Mouse (Mus musculus) limb, embryonic 10.5 days (tissue): ENCODE results near the gene Slc41a1. TPM values are rescaled to one million over a fixed set of nuclear protein-coding genes. Genes with fewer than 3 reads are reported as not detected.

ENCODE experiments used
- DNase-seq: peaks from one replicate; pipeline ENCODE4 v3.0.0-alpha.2; 2017; ENCODE audit warnings: low spot score
- H3K27ac ChIP-seq: fragments of 300-500 bp; sonication (generic); 2 replicates; pipeline ENCODE4 v1.5.1; 2016; ENCODE audit warnings: mild to moderate bottlenecking
- H3K27me3 ChIP-seq: fragments of 300-500 bp; sonication (generic); 2 replicates; pipeline ENCODE4 v1.6.1; 2016; ENCODE audit warnings: low read depth, mild to moderate bottlenecking; ENCODE audit not compliant: poor library complexity, severe bottlenecking
- H3K36me3 ChIP-seq: fragments of 300-500 bp; sonication (generic); 2 replicates; pipeline ENCODE4 v1.6.1; 2016; ENCODE audit warnings: mild to moderate bottlenecking, moderate library complexity
- H3K4me1 ChIP-seq: fragments of 300-500 bp; sonication (generic); 2 replicates; pipeline ENCODE4 v1.6.1; 2016
- H3K4me3 ChIP-seq: fragments of 300-500 bp; sonication (generic); 2 replicates; pipeline ENCODE4 v1.5.1; 2016; ENCODE audit warnings: mild to moderate bottlenecking, moderate library complexity
- H3K9me3 ChIP-seq: fragments of 300-500 bp; sonication (generic); replicated peaks from 2 replicates; pipeline ENCODE4 v1.6.1; 2016; ENCODE audit warnings: mild to moderate bottlenecking
- WGBS: fragments of 180-500 bp; shearing (Covaris S2); methylation state at CpG from one replicate; pipeline ENCODE4 v1.1.7; 2016; 5-methylcytosine and 5-hydroxymethylcytosine counted together
- polyA plus RNA-seq: library from polyadenylated mRNA; unstranded; fragments of >200 nt; fragmentation: Nextera tagmentation; extraction: Ambion mirVana; gene quantifications from 2 replicates; pipeline ENCODE4 v1.2.1, GENCODE M21; 2016

The Slc41a1 gene
- 11.1 and 13.0 TPM in 2 replicates for polyA plus RNA-seq

DNA sequence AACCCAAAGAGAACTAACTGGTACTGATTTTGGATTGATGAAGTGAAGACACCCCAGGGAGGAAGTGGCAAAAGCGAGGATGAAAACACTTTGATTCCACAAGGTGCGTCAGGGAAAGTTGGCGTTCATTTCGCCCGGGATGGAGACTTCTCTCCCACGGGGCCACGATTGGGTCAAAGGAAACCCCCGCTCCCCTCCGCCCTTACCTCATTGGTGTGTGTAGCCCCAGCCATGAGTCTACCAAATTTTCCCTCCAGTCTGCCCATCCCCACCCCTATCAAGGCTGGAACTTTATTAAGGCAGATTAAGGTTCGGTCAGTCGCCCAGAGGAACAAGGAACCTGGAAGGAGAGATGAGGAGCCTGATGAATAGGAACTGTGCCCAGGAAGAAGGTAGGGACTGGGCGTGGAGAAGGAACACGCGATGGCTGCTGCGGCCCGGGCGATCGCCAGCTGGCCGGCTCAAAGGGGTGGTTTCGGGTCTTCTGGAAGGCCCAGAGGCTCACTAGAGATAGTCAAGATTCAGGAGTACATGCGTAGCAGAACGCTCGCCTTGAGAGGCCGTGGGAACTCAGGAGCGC, at the start of gene Slc41a1:
Gene Slc41a1, plus strand, starts transcription at position 287 of the 580 bp plus-strand sequence.
- DNase-seq, result no peak
- H3K4me1 ChIP-seq, result peaks cover 51% of the 10 kb centered on the region
- no peaks in the 10 kb centered on the region for H3K27me3 ChIP-seq
- no peaks in the 10 kb centered on the region for H3K9me3 ChIP-seq
- H3K27ac ChIP-seq, result peak within 1 kb of the TSS; percentile 95
- H3K36me3 ChIP-seq, result peaks cover 24% of the 10 kb centered on the region
- peak within 1 kb of the TSS; percentile 92 for H3K4me3 ChIP-seq
- 2% methylated on average over 25 of the region's 25 CpGs for WGBS

- Histone ChIP-seq H3K36me3 (no peaks in the 10 kb centered on the region), H3K27ac (no peak overlapping the region), H3K4me1 (peaks cover 20% of the 10 kb centered on the region), H3K4me3 (no peak overlapping the region), H3K9me3 (no peaks in the 10 kb centered on the region), H3K27me3 (no peaks in the 10 kb centered on the region)
- no peak for DNase-seq
- WGBS, result 27% methylated on average over 3 of the region's 3 CpGs
Measured at GRCm38 (mm10) chr1:131794591-131794990, 32.7 kb upstream of the Slc41a1 start.

GRCm38 (mm10) chr1:131795171-131795570, 32.1 kb upstream of the Slc41a1 start:
- Histone ChIP-seq H3K27me3 (no peaks in the 10 kb centered on the region), H3K4me1 (peaks cover 25% of the 10 kb centered on the region), H3K27ac (no peak overlapping the region), H3K9me3 (no peaks in the 10 kb centered on the region), H3K4me3 (no peak overlapping the region), H3K36me3 (no peaks in the 10 kb centered on the region)
- no peak for DNase-seq
- WGBS, result 80% methylated on average over 3 of the region's 3 CpGs

GRCm38 (mm10) chr1:131797202-131797909, 29.9 kb upstream of the Slc41a1 start, which contains the start of gene Pm20d1:
Pm20d1 (plus strand) TSS chr1:131797381.
- H3K27ac ChIP-seq, result peak within 1 kb of the TSS; percentile 81
- peak; percentile 62 for DNase-seq
- WGBS, result 7% methylated on average over 26 of the region's 26 CpGs

DNA sequence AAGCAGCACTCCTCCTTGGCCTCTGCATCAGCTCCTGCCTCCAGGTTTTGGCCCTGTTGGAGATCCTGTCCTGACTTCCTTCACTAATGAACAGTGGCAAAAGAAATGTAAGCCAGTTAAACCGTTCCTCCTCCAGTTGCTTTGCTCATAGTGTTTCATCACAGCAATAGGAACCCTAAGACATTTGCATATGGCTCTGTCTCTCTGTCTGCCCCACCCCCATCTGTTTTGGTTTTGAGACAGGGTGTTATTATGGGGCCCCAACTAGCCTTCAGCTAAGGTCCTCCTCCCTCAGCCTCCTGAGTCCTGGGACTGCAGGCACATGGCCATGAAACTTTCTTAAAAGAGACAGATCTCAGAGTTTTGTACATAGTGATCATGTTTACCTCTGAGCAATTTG, 27.3 kb upstream of the Slc41a1 start:
- H3K27me3 ChIP-seq, result no peaks in the 10 kb centered on the region
- 41% methylated on average over 1 of the region's 1 CpGs for WGBS
- no peak for DNase-seq
- H3K4me3 ChIP-seq, result no peak overlapping the region
- H3K27ac ChIP-seq, result no peak overlapping the region
- no peaks in the 10 kb centered on the region for H3K36me3 ChIP-seq
- peaks cover 21% of the 10 kb centered on the region for H3K4me1 ChIP-seq
- no peaks in the 10 kb centered on the region for H3K9me3 ChIP-seq

More at GRCm38 (mm10) chr1:131797202-131797909, 29.9 kb upstream of the Slc41a1 start, which contains the start of gene Pm20d1:
- H3K4me1 ChIP-seq, result peaks cover 26% of the 10 kb centered on the region
- H3K9me3 ChIP-seq, result no peaks in the 10 kb centered on the region
- H3K4me3 ChIP-seq, result peak within 1 kb of the TSS; percentile 50
- H3K27me3 ChIP-seq, result no peaks in the 10 kb centered on the region
- H3K36me3 ChIP-seq, result no peaks in the 10 kb centered on the region

DNA sequence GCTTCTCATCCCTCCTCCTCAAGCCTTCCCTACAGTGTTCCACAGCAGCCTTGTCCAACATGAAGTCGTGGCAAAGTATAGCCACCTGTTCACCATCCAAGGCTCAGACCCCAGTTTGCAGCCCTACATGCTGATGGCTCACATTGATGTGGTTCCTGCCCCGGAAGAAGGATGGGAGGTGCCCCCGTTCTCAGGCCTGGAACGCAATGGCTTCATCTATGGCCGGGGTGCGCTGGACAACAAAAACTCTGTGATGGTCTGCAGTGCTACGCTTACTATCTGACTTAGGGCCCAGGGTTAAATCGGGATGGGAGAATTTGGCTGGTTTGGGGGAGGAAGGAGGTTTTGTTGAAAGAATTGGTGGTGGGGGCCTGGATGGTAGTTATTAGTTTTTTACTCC, 26.2 kb upstream of the Slc41a1 start:
- no peak for DNase-seq
- H3K27ac ChIP-seq, result no peak overlapping the region
- WGBS, result 96% methylated on average over 8 of the region's 8 CpGs
- no peaks in the 10 kb centered on the region for H3K27me3 ChIP-seq
- no peaks in the 10 kb centered on the region for H3K9me3 ChIP-seq
- no peaks in the 10 kb centered on the region for H3K36me3 ChIP-seq
- H3K4me3 ChIP-seq, result no peak overlapping the region
- peaks cover 18% of the 10 kb centered on the region for H3K4me1 ChIP-seq

GRCm38 (mm10) chr1:131802652-131803051, 24.6 kb upstream of the Slc41a1 start:
- Histone ChIP-seq H3K4me1 (peaks cover 8% of the 10 kb centered on the region; the same call in 1 of the 2 replicates), H3K27ac (no peak overlapping the region), H3K36me3 (no peaks in the 10 kb centered on the region), H3K4me3 (no peak overlapping the region), H3K27me3 (no peaks in the 10 kb centered on the region), H3K9me3 (no peaks in the 10 kb centered on the region)
- 93% methylated on average over 5 of the region's 5 CpGs for WGBS
- no peak for DNase-seq

DNA sequence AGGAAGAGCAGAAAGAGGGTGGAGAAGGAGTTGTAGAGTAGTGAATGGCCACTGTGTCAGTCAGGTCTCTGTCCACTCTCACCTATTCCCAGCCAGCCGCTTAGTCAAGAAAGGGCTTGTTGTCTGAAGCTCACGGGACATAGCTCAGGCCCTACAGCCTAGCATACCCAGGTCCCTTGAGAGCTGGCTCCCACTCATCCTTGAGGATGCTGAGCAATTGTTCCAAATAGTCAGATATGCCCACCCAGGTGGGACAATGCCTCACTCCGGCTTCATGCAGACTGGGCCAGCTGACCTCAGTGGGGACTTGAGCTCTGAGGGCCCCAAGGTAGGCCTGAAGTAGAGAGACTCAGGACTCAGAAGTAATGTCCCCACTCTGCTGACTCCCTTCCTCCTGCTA, 23.1 kb upstream of the Slc41a1 start:
- Histone ChIP-seq H3K9me3 (no peaks in the 10 kb centered on the region), H3K4me3 (no peak overlapping the region), H3K4me1 (peaks cover 6% of the 10 kb centered on the region; the same call in 1 of the 2 replicates), H3K27ac (no peak overlapping the region), H3K27me3 (no peaks in the 10 kb centered on the region), H3K36me3 (no peaks in the 10 kb centered on the region)
- WGBS, result 97% methylated on average over 3 of the region's 3 CpGs
- DNase-seq, result peak; percentile 12

DNA sequence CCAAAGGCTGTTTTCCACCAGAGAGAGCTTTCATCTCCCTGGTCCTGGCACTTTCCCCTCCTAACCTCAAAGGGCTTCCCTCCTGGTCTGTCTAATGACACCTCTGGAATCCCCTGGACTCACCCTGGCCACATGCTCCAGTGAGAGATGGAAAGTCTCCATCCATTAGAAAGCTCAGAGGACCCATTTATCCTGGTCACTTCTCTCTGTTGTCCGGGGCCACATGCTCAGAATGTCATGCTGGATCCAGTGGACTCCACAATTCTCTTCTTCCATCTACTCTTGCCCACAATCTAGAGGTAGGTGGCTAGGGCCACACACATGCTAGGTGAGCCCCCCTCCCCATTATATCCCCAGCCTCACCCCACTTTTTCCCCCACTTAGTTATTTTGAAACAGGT, 18.3 kb upstream of the Slc41a1 start:
- 0 out of 2 replicates have a peak, but pooled peaks cover 3% of the 10 kb centered on the region for H3K4me1 ChIP-seq
- H3K4me3 ChIP-seq, result no peak overlapping the region
- no peak overlapping the region for H3K27ac ChIP-seq
- no peaks in the 10 kb centered on the region for H3K9me3 ChIP-seq
- H3K36me3 ChIP-seq, result no peaks in the 10 kb centered on the region
- H3K27me3 ChIP-seq, result no peaks in the 10 kb centered on the region
- WGBS, result 89% methylated on average over 1 of the region's 1 CpGs
- peak; percentile 14 for DNase-seq

GRCm38 (mm10) chr1:131809651-131810050, 17.6 kb upstream of the Slc41a1 start:
- Histone ChIP-seq H3K9me3 (no peaks in the 10 kb centered on the region), H3K36me3 (no peaks in the 10 kb centered on the region), H3K27me3 (no peaks in the 10 kb centered on the region), H3K27ac (no peak overlapping the region), H3K4me3 (no peak overlapping the region), H3K4me1 (0 out of 2 replicates have a peak, but pooled peaks cover 3% of the 10 kb centered on the region)
- no peak for DNase-seq
- 65% methylated on average over 2 of the region's 2 CpGs for WGBS

- DNase-seq, result no peak
- 78% methylated on average over 1 of the region's 1 CpGs for WGBS
- H3K9me3 ChIP-seq, result no peaks in the 10 kb centered on the region
Measured at GRCm38 (mm10) chr1:131811393-131811792, 15.9 kb upstream of the Slc41a1 start.

GRCm38 (mm10) chr1:131812006-131812405, 15.3 kb upstream of the Slc41a1 start:
- Histone ChIP-seq H3K27ac (no peak overlapping the region), H3K4me1 (0 out of 2 replicates have a peak, but pooled peaks cover 3% of the 10 kb centered on the region), H3K4me3 (no peak overlapping the region), H3K9me3 (no peaks in the 10 kb centered on the region), H3K27me3 (no peaks in the 10 kb centered on the region), H3K36me3 (no peaks in the 10 kb centered on the region)
- WGBS, result 79% methylated on average over 9 of the region's 9 CpGs
- no peak for DNase-seq

More at GRCm38 (mm10) chr1:131811393-131811792, 15.9 kb upstream of the Slc41a1 start:
- Histone ChIP-seq H3K4me3 (no peak overlapping the region), H3K27ac (no peak overlapping the region), H3K4me1 (0 out of 2 replicates have a peak, but pooled peaks cover 3% of the 10 kb centered on the region), H3K36me3 (no peaks in the 10 kb centered on the region), H3K27me3 (no peaks in the 10 kb centered on the region)

DNA sequence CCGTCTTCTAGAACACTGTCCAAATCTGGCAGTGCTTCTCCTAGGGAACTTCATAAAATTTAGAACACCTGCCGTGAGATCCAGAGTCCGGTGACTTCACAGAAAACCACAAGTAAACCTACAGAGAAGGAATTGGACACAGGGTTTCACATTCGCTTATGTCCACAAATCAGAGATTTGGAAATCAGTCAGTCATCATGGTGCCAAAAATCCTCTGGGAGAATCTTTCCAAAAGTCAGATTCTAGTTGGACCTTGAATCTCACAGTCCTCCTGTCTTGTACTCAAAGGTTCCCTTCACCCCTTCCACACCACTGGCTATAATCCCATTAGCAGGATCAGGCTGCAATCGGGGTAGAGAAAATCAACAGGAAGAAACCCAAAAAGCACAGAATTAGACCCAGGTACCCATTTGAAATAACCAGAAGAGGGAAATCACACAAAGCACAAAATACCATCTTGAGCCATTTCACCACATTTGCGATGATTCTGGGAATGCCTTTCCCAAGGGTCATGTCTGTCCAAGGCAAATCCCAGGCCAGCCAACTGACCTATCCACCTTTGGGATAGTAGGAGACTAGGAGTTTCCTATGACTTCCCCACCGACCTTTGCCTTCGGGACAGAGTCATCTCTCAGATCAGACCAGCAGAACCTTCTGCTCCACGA, 14.5 kb upstream of the Slc41a1 start:
- H3K36me3 ChIP-seq, result no peaks in the 10 kb centered on the region
- no peaks in the 10 kb centered on the region for H3K9me3 ChIP-seq
- no peaks in the 10 kb centered on the region for H3K27me3 ChIP-seq
- 0 out of 2 replicates have a peak, but pooled peaks cover 3% of the 10 kb centered on the region for H3K4me1 ChIP-seq
- H3K27ac ChIP-seq, result no peak overlapping the region
- WGBS, result 93% methylated on average over 9 of the region's 9 CpGs
- DNase-seq, result no peak
- H3K4me3 ChIP-seq, result no peak overlapping the region
